Mouse (Mus musculus) layer of hippocampus, postnatal 10 days (tissue): ENCODE results near the gene Hoxd10. TPM values are rescaled to one million over a fixed set of nuclear protein-coding genes. Genes with fewer than 3 reads are reported as not detected.
A peak's percentile ranks its signal among the peaks of the same experiment; 100 is the strongest.

Experiments
- DNase-seq, 2 experiments: peaks; one replicate each; pipeline ENCODE4 v3.0.0; 2021; ENCODE audit warnings: low spot score in 2 of 2
- total RNA-seq, 2 experiments: library from RNA; stranded (reverse); gene quantifications; 2 replicates each; pipeline ENCODE4 v1.2.3; 2021

Hoxd10 gene
- total RNA-seq, 2 experiments from 2014 or later: not detected

- DNase-seq: no peak
These were observed 36.6 kb downstream of the Hoxd10 start for GRCm38 (mm10) chr2:74728303-74728680.

- DNase-seq: no peak
These were observed 38.6 kb downstream of the Hoxd10 start for GRCm38 (mm10) chr2:74730331-74730730.

- DNase-seq: no peak
These were observed 39.3 kb downstream of the Hoxd10 start for GRCm38 (mm10) chr2:74731055-74731454.

GRCm38 (mm10) chr2:74731799-74732512, 40.2 kb downstream of the Hoxd10 start:
- DNase-seq: no peak

- DNase-seq: no peak
These were observed 41.0 kb downstream of the Hoxd10 start for GRCm38 (mm10) chr2:74732513-74733316.

- no peak for DNase-seq
These were observed 41.6 kb downstream of the Hoxd10 start for GRCm38 (mm10) chr2:74733317-74733661.

- no peak for DNase-seq
These were observed 42.0 kb downstream of the Hoxd10 start for GRCm38 (mm10) chr2:74733765-74734164.

GRCm38 (mm10) chr2:74734451-74734850, 42.7 kb downstream of the Hoxd10 start:
- DNase-seq: no peak

GRCm38 (mm10) chr2:74734996-74735811, 43.5 kb downstream of the Hoxd10 start:
- no peak for DNase-seq

- peak in 1 of 2 experiments; percentile 3 for DNase-seq
These were observed 44.3 kb downstream of the Hoxd10 start for GRCm38 (mm10) chr2:74735851-74736687.

- no peak for DNase-seq
These were observed 45.2 kb downstream of the Hoxd10 start for GRCm38 (mm10) chr2:74736688-74737577.

- DNase-seq: no peak
These were observed 45.9 kb downstream of the Hoxd10 start for GRCm38 (mm10) chr2:74737578-74738070.

- no peak for DNase-seq
These were observed 47.1 kb downstream of the Hoxd10 start for GRCm38 (mm10) chr2:74738623-74739475.

- DNase-seq: no peak
These were observed 47.7 kb downstream of the Hoxd10 start for GRCm38 (mm10) chr2:74739476-74739800.

GRCm38 (mm10) chr2:74739869-74740268, 48.1 kb downstream of the Hoxd10 start:
- DNase-seq: no peak

GRCm38 (mm10) chr2:74740311-74741091, 48.8 kb downstream of the Hoxd10 start:
- DNase-seq: no peak

- DNase-seq: no peak
These were observed 49.7 kb downstream of the Hoxd10 start for GRCm38 (mm10) chr2:74741252-74741978.

GRCm38 (mm10) chr2:74741979-74742277, 50.2 kb downstream of the Hoxd10 start:
- DNase-seq: no peak
